Mouse (Mus musculus) liver, adult 2 months (tissue): ENCODE data around the gene Btbd17. TPM values are rescaled to one million over a fixed set of nuclear protein-coding genes. Genes with fewer than 3 reads are reported as not detected.

Source experiments
- DNase-seq: peaks from one replicate; pipeline ENCODE4 v3.0.0-alpha.2; 2011; ENCODE audit warnings: low read depth, low spot score; ENCODE audit errors: extremely low read depth
- H3K27ac ChIP-seq: fragments of 200-500 bp; replicated peaks from 2 replicates; pipeline ENCODE4 v1.5.1; 2012; ENCODE audit warnings: low read depth, mild to moderate bottlenecking, control low read depth, inconsistent platforms, low read length; ENCODE audit not compliant: insufficient read depth
- H3K27me3 ChIP-seq: fragments of 200-500 bp; 2 replicates; pipeline ENCODE4 v1.6.1; 2012; ENCODE audit warnings: mild to moderate bottlenecking, moderate library complexity, low read length, inconsistent platforms; ENCODE audit not compliant: control insufficient read depth, insufficient read depth
- H3K36me3 ChIP-seq: fragments of 200-500 bp; 2 replicates; pipeline ENCODE4 v1.6.1; 2012; ENCODE audit warnings: low read length, inconsistent platforms; ENCODE audit not compliant: control insufficient read depth, insufficient read depth
- H3K4me1 ChIP-seq: fragments of 200-500 bp; 2 replicates; pipeline ENCODE4 v1.6.1; 2011; ENCODE audit warnings: low read length; ENCODE audit not compliant: control insufficient read depth, insufficient read depth
- H3K4me3 ChIP-seq: fragments of 200-500 bp; 2 replicates; pipeline ENCODE4 v1.5.1; 2011; ENCODE audit warnings: low read depth, mild to moderate bottlenecking, control low read depth, low read length, moderate library complexity; ENCODE audit not compliant: insufficient read depth
- H3K79me2 ChIP-seq: fragments of 200-500 bp; 2 replicates; pipeline ENCODE4 v1.6.1; 2012; ENCODE audit warnings: inconsistent platforms, mild to moderate bottlenecking, low read length, moderate library complexity; ENCODE audit not compliant: control insufficient read depth, insufficient read depth
- H3K9ac ChIP-seq: fragments of 200-500 bp; 2 replicates; pipeline ENCODE4 v1.6.1; 2012; ENCODE audit warnings: low read depth, mild to moderate bottlenecking, control low read depth, inconsistent platforms, low read length
- CTCF ChIP-seq: fragments of 200-500 bp; IDR thresholded peaks from 2 replicates; pipeline ENCODE4 v1.5.1; 2011; ENCODE audit warnings: low read depth, low read length, control low read depth
- POLR2A ChIP-seq: fragments of 200-500 bp; IDR thresholded peaks from 2 replicates; pipeline ENCODE4 v1.6.1; 2011; ENCODE audit warnings: low read length, control low read depth; ENCODE audit not compliant: insufficient read depth; ENCODE audit errors: extremely low read depth
- WGBS: fragments of 180-500 bp; shearing (Covaris S2); methylation state at CpG from one replicate; pipeline ENCODE4 v1.1.7; 2018; 5-methylcytosine and 5-hydroxymethylcytosine counted together
- polyA plus RNA-seq: library from polyadenylated mRNA; depleted of rRNA; stranded (reverse); fragments of >200 nt; gene quantifications from 2 replicates; pipeline ENCODE4 v1.2.3, GENCODE M21; 2012
- total RNA-seq: library from RNA; depleted of rRNA; stranded (reverse); fragments of >200 nt; gene quantifications from 2 replicates; pipeline ENCODE4 v1.2.3, GENCODE M21; 2014

The Btbd17 gene
- total and polyA plus RNA-seq, 2 experiments, result not detected

DNA sequence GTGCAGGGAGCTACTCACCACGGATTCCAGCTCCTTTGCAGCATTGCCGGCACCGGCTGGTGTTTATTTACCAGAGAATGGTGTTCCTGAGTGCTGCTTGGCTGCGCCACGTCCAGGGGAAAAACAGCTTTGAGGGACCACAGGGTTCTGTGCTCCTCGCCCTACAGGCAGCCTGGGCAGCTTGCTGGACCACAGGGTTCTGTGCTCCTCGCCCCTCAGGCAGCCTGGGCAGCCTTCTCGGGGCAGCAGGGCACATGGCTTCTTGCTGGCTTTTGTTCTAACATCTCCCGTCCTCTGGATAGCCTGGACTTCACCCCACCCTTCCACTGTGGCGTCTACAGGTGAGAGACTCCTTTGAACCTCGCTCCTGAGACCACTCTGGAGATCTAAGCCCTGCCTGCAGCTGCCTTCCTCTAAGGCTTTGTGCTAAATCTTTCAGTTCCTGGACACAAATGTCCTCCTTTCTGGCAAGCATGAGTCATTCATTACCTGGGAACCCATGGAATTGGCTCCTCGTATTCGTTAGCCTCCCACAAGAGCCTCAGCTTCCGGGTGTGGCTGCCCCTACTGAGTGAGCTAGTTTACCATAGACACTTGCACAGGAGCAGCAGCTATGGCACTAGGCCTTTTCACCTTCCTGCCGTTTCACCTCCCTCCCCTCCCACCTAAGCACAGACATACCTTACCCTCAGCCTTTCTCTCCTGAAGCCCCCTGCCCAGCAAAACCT is 7.0 kb upstream of the Btbd17 start:
- Histone ChIP-seq H3K27ac (no peak overlapping the region), H3K4me3 (no peak overlapping the region), H3K27me3 (peaks cover 5% of the 10 kb centered on the region; the same call in 1 of the 2 replicates), H3K9ac (no peak overlapping the region), H3K79me2 (no peaks in the 10 kb centered on the region), H3K4me1 (no peaks in the 10 kb centered on the region), H3K36me3 (no peaks in the 10 kb centered on the region)
- no peak for DNase-seq
- 72% methylated on average over 15 of the region's 15 CpGs for WGBS
- TF ChIP-seq CTCF, result no peak
- no peak for TF ChIP-seq POLR2A

DNA sequence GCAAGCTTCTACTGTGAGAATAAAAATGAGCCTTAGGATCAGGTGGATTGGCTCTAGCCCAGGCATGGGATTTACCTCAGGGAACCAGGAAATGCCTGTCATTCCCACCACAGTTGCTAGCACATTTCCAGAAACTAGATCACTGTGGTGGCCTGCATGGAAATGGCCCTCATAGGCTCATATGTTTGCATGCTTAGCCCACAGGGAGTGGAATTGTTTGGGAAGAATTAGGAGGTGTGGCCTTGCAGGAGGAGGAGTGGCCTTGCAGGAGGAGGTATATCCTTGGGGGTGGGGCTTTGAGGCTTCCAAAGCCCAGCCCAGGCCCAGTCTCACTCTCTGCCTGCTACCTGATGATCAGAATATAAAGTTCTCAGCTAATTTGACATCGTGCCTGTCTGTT is 6.2 kb upstream of the Btbd17 start:
- Histone ChIP-seq H3K79me2 (no peaks in the 10 kb centered on the region), H3K4me3 (no peak overlapping the region), H3K27ac (no peak overlapping the region), H3K4me1 (no peaks in the 10 kb centered on the region), H3K27me3 (peaks cover 5% of the 10 kb centered on the region; the same call in 1 of the 2 replicates), H3K36me3 (no peaks in the 10 kb centered on the region), H3K9ac (no peak overlapping the region)
- WGBS, result 93% methylated on average over 1 of the region's 1 CpGs
- TF ChIP-seq POLR2A (no peak), CTCF (no peak)
- no peak for DNase-seq

DNA sequence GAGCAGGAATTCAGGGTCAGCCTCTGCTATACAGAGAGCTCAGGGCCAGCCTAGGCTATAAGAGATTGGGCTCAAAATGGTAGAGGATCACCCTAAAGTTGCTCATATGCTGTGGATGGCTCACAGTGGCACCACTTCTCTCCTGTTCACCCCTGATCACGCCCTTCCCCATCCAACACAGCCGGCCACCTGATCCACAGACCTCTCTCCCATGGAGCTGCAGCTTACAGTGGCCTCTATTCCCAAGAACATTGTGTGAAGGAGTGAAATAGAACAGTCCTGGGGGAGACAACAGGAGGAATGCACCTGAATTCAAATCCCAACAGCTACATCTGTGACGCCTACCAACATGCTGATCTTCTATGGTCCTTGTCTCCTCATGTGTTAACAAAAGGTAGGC is 2.9 kb upstream of the Btbd17 start, which contains the start of gene Gpr142:
Gene Gpr142, plus strand, starts transcription at position 301 of the 400 bp plus-strand sequence.
- DNase-seq, result no peak
- no peak within 1 kb of the TSS for H3K27ac ChIP-seq
- no peak within 1 kb of the TSS for H3K9ac ChIP-seq
- H3K36me3 ChIP-seq, result no peaks in the 10 kb centered on the region
- H3K27me3 ChIP-seq, result peaks cover 5% of the 10 kb centered on the region; the same call in 1 of the 2 replicates
- no peaks in the 10 kb centered on the region; the same call in 1 of the 2 replicates for H3K4me1 ChIP-seq
- H3K4me3 ChIP-seq, result no peak within 1 kb of the TSS
- TF ChIP-seq POLR2A (no peak), CTCF (no peak)
- H3K79me2 ChIP-seq, result no peaks in the 10 kb centered on the region
- WGBS, result 97% methylated on average over 3 of the region's 3 CpGs

DNA sequence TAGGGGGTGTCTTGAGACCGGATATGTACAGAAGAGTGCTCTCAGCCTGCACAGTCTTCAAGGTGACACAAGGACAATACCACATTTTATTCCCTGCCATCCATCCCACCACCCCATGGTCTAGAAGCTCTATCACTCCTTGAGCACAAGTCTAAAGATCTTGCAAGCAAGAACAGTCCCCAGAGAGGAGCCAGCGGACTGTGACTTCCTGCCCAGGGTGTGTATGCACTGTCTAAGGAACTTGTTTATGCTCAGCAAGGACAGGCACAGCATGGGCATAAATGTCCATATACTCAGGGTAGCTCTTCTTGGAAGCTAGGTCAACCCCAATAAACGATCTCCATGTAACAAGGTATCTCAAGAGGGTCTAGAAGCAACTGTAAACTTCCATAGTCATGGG is 2.2 kb upstream of the Btbd17 start:
- H3K4me3 ChIP-seq, result no peak overlapping the region
- TF ChIP-seq POLR2A (no peak), CTCF (no peak)
- no peaks in the 10 kb centered on the region for H3K79me2 ChIP-seq
- no peak overlapping the region for H3K27ac ChIP-seq
- H3K4me1 ChIP-seq, result no peaks in the 10 kb centered on the region; the same call in 1 of the 2 replicates
- H3K9ac ChIP-seq, result no peak overlapping the region
- 86% methylated on average over 3 of the region's 3 CpGs for WGBS
- H3K27me3 ChIP-seq, result peaks cover 5% of the 10 kb centered on the region; the same call in 1 of the 2 replicates
- no peaks in the 10 kb centered on the region for H3K36me3 ChIP-seq
- no peak for DNase-seq

DNA sequence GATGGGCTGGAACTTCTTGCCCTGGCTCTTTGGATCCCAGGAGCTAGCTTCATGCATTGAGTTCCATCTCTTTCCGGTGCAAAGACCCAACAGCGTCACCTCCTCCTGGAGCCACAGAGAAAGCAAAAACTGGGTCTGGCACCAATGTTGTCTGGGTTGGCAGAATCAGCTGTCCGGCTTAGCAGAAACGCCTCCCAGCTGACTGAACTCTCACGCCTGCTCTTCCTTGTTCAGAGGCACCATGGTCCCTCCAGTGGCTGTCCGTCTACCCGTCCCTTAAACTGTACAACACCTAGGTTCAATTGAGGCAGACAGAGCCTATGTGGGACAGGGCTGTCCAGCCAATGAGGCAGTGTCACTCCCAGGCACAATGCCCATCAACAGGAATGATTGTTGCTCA is 1.4 kb upstream of the Btbd17 start:
- no peak overlapping the region for H3K27ac ChIP-seq
- TF ChIP-seq CTCF (no peak), POLR2A (no peak)
- no peak overlapping the region for H3K4me3 ChIP-seq
- H3K4me1 ChIP-seq, result no peaks in the 10 kb centered on the region; the same call in 1 of the 2 replicates
- no peaks in the 10 kb centered on the region for H3K36me3 ChIP-seq
- no peaks in the 10 kb centered on the region for H3K79me2 ChIP-seq
- DNase-seq, result no peak
- peaks cover 7% of the 10 kb centered on the region for H3K27me3 ChIP-seq
- no peak overlapping the region for H3K9ac ChIP-seq
- 91% methylated on average over 7 of the region's 7 CpGs for WGBS

DNA sequence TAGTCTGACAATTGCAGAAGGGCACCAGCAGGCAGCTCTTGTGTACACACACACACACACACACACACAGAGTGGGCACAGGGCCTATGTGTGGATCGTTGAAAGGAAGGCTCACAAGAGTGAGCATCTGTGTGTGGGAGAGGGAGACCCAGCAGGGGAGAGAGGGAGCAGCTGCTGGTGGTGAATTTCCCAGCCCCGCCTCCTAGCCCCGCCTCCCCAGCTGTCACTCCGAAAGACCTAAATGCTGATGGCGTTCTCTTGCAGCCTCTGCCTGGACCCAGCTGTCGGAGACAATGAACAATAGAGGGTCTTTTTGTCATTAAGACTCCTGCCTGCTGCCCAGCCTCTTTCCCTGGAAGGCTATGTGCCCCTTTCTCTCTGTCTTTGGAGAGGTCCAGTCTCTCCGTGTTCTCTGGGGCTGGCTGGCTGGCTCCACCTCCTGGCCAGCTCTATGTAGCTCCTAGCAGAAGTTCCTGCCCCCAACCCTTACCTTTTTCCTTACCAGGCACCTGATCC is 456 bp downstream of the Btbd17 start:
- no peak for DNase-seq
- Histone ChIP-seq H3K36me3 (no peaks in the 10 kb centered on the region), H3K79me2 (no peaks in the 10 kb centered on the region), H3K4me3 (no peak overlapping the region), H3K4me1 (no peaks in the 10 kb centered on the region; the same call in 1 of the 2 replicates), H3K9ac (no peak overlapping the region), H3K27me3 (peaks cover 17% of the 10 kb centered on the region), H3K27ac (no peak overlapping the region)
- 8% methylated on average over 7 of the region's 7 CpGs for WGBS
- TF ChIP-seq CTCF (peak; percentile 36), POLR2A (no peak)
